Mouse (Mus musculus) WW6 (cell line): ENCODE measurements at regions not wholly inside any gene's neighbourhood (a gene's known extent, or its start where the extent isn't known, plus 50 kb on each side); places are given as distances from the start of the nearest gene placed in this dataset.

Source experiments
- DNase-seq: peaks from one replicate; pipeline ENCODE4 v3.0.0-alpha.2; 2013; ENCODE audit warnings: low read depth, low spot score

DNA sequence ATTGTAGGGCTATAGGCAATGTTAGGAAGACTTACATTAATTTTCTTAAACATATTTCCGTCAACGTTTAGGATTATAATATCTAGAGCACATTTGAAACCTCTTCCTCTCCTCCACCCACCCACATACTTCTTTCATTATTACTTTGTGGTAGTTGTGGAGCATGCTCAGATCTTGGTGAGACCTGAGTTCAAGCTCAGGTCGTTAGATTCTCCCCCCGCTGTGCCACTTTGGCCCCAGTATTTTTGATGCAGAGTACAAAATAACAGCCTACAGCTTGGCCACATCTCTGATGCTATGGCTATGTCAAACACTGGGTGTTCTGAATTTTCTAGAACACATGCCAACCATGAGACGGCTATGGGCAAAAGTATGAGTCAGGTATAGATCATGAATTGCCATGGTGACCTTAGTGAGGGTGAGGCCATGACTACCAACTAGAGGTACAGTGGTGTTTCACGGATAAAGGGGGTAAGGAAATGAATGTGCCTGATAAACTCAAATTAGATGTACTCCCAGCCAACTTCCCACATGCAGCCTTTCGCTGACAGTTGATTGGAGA lies 68.5 kb upstream of the H2afz start:
- no peak for DNase-seq

DNA sequence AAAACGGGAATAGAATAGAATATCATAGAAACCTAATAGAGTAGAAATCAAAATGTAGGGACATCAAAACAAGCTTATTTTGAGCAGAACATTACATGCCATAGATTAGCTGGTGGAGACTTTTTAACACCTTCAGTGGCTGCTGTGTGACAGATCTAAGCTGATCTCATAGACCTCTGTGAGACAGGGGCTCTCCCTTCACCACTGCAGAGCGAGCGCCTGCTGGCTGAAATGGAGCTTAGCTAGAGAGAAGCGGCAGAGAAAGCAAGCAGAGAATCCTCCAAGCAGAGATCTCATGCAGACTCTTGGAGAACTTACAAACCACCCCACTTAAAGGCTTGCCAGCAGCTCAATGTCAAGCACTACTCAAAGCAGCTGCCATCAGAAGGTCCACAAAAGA lies 65.5 kb upstream of the H2afz start:
- no peak for DNase-seq

DNA sequence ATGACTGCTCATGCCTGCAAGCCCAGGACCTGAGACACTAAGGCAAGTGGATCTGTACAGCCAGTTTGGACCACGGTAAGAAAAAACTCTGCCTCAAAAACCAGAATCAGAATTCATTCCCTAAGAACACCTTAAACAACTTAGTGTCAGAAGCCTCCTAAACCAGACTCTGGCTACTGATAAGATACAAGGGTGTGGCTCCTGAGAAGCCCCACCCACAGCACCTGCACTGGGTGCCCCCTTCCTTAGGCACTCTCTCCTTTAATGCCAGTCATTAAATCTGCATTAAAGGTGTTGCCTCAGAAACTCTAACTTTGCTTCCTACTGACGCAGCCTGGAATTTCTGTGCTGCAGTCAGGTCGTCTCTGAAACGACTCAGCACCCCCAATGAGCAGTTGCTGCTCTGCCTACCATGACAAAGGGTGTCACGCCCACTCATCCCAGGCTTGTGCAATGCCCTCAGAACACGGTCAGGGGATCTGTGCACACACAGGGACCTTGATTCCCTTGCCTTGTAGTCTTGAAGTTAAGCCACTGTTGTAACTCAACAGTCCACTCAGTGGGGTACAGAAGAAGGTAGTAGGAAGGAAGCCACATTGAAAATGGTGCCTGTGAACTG lies 62.8 kb upstream of the H2afz start:
- DNase-seq: no peak

DNA sequence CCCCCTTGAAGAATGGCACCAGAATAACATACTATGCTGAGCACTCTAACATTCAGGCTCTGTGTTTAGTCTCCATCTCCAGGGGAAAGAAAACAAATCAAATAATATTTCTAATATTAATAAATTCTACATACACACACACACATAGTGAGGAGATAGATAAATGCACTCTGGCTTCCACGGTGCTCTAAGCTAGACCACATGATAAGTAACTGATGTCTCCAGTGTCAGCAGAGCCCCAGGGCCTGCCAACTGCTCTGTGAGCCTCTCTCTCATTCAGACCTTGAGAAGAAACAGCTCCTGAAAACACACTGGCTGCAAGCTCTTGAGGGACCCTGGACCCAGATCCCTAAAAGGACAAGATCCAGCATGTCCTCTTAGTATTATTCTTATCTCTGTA lies 56.9 kb upstream of the H2afz start:
- no peak for DNase-seq

DNA sequence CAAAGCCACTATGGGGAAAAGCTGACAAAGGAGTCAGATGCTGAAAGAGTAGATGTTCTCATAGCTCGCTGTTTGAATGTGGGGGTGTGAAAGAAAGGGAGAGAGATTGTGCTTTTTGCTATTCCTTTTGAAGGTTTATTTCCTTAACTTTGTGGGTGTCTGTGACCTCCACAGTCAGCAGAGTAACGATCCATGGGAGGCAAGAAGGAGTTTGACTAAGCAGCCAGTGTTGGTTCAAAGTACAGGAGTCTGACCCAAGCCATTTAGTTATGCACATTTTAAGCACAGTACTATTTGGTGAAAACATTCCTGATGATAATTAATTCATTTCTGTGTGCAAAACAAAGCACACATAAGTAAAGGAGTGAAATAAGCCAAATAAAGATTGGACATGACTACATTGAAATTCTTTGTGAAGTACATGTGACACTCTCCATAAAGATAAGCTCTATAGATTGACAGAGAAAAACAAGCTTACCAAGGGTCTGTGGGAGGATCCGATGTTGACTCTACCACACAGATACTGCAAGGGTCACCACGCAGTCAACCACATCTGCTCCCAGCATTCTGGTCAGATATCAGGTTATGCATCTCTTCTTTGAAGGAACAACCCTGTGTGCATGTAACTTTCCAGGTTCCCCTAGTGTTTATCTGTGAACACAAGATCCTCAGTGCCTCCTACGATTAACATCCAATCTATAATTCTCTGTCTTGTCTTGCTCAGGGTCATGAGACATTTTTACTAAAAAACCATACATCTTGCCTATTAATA lies 56.2 kb upstream of the H2afz start:
- no peak for DNase-seq

DNA sequence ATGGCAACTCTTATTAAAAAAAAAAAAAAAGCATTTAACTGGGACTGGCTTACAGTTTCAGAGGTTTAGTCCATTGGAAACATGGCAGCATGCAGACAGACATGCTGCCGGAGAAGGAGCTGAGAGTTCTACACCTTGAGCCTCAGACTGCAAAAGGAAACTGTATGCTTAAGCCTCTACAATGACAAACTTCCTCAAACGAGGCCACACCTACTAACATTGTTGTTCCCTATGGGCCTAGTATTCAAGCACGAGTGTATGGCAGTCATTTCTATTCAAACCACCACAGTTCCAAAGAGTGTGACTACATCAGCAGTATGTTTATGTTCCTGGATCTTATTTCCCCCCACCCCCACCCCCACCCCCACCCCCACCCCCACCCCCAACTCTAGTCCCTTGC lies 54.2 kb upstream of the H2afz start:
- DNase-seq: no peak
